Mouse (Mus musculus) hindbrain, postnatal 0 days (tissue): Measurements from ENCODE around the gene Tomm40l. TPM values are rescaled to one million over a fixed set of nuclear protein-coding genes. Genes with fewer than 3 reads are reported as not detected.
"Not testable (repeated sequence)": the region's sequence is repeated elsewhere in the genome, so short reads cannot be mapped to it uniquely, and the experiment has no call there.

Experiments used
- ATAC-seq: fragments of 200-750 bp; cut with Nextera tagmentation; 2 replicates; pipeline ENCODE4 v1.8.0; 2017; ENCODE audit warnings: mild to moderate bottlenecking, moderate TSS enrichment, moderate library complexity
- DNase-seq: peaks from one replicate; pipeline ENCODE4 v3.0.0-alpha.2; 2015; ENCODE audit warnings: low spot score
- H3K27ac ChIP-seq: fragments of 300-500 bp; sonication (generic); 2 replicates; pipeline ENCODE4 v1.5.1; 2014; ENCODE audit warnings: mild to moderate bottlenecking
- H3K27me3 ChIP-seq: fragments of 300-500 bp; sonication (generic); 2 replicates; pipeline ENCODE4 v1.6.1; 2014; ENCODE audit warnings: low read length, mixed read lengths; ENCODE audit not compliant: insufficient read depth
- H3K36me3 ChIP-seq: fragments of 300-500 bp; sonication (generic); 2 replicates; pipeline ENCODE4 v1.6.1; 2014; ENCODE audit warnings: low read length, mixed read lengths; ENCODE audit not compliant: insufficient read depth
- H3K4me1 ChIP-seq: fragments of 300-500 bp; sonication (generic); 2 replicates; pipeline ENCODE4 v1.6.1; 2014; ENCODE audit warnings: antibody characterized with exemption, low read length, mixed read lengths; ENCODE audit not compliant: insufficient read depth
- H3K4me2 ChIP-seq: fragments of 300-500 bp; sonication (generic); 2 replicates; pipeline ENCODE4 v1.6.1; 2014; ENCODE audit warnings: low read depth, mild to moderate bottlenecking, low read length, moderate library complexity, mixed read lengths
- H3K4me3 ChIP-seq: fragments of 300-500 bp; sonication (generic); 2 replicates; pipeline ENCODE4 v1.5.1; 2014; ENCODE audit warnings: low read length
- H3K9ac ChIP-seq: fragments of 300-500 bp; sonication (generic); replicated peaks from 2 replicates; pipeline ENCODE4 v1.6.1; 2014; ENCODE audit warnings: mild to moderate bottlenecking, low read length, moderate library complexity, mixed read lengths
- H3K9me3 ChIP-seq: fragments of 300-500 bp; sonication (generic); 2 replicates; pipeline ENCODE4 v1.6.1; 2016; ENCODE audit warnings: low read length, mixed read lengths
- CTCF ChIP-seq: IDR thresholded peaks from 2 replicates; pipeline ENCODE4 v1.5.1; 2016; ENCODE audit warnings: antibody characterized with exemption, control low read depth, low read depth
- WGBS: fragments of 180-500 bp; shearing (Covaris S2); extraction: QIAGEN DNeasy Blood & Tissue Kit; methylation state at CpG from one replicate; pipeline ENCODE4 v1.1.7; 2014; 5-methylcytosine and 5-hydroxymethylcytosine counted together
- polyA plus RNA-seq: library from polyadenylated mRNA; unstranded; fragments of >200 nt; fragmentation: Nextera tagmentation; extraction: Ambion mirVana; gene quantifications from 2 replicates; pipeline ENCODE4 v1.2.1, GENCODE M21; 2015
- total RNA-seq: library from RNA; depleted of rRNA; stranded (reverse); fragments of >200 nt; gene quantifications from 2 replicates; pipeline ENCODE4 v1.2.3, GENCODE M21; 2014

Tomm40l gene
- total and polyA plus RNA-seq, 2 experiments from 2014 or later: 41.1 to 53.6 TPM

DNA sequence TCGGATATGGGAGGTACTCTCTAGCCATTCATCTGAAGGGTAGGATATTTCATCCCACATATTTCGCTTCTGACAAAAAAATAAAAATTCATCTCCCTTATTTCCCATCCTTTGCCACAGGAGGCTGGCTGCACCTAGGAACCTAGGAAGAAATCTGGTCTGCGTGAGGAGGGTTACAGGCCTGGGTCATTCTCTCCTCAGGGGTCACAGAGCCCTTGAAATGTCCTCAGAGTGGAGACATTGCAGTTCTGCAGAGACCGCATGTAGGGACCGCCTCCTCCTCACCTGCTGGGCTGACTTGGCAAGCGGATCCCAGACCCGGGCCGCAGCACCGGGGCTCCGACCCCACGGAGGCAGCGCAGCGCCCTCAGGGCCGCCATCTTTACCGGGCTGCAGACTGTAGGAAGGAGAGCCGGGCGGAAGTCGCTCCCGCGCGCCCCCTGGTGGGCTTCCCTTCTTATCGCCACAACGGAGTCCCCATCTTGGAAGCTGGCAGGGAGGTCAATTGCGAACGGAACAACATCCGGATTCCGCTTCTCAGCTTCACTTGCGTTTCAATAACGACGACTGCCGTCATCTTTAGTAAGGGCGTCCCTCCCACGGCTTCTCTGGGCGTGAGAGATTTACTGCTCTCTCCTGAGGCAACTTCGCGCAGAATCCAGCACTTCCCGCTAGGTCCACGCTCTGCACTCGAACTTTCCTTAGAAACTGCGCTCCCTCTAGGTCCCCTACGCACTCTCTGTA is 24.6 kb upstream of the Tomm40l start:
- WGBS: under 1% methylated on average over 41 of the region's 41 CpGs
- Histone ChIP-seq H3K9ac (peak overlapping the region; percentile 84), H3K27ac (peak overlapping the region; percentile 82), H3K27me3 (no peaks in the 10 kb centered on the region), H3K36me3 (peaks cover 3% of the 10 kb centered on the region; the same call in 1 of the 2 replicates), H3K4me2 (peak overlapping the region; percentile 89), H3K4me3 (peak overlapping the region; percentile 81), H3K4me1 (peaks cover 20% of the 10 kb centered on the region), H3K9me3 (no peaks in the 10 kb centered on the region)
- peak; percentile 95 for ATAC-seq
- peak; percentile 91 for TF ChIP-seq CTCF
- DNase-seq: peak; percentile 99

DNA sequence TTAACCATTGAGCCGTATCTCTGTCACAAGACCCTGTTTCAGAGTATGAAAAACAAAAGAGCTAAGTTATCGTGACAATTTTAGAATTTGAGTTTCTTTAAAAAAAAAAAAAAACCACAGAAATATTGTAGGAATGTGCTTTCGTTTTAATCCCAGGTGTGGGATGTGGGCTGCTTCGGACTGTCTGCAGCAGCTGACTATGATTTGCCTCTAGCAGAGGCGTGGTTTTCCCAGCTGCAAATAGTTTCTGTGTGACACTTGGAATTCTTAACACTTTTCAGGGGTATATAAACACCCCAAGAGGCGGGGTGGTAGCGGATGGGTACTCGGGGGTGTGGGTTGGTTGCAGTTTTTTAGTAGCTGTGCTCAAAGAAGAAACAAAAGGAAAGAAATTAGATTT is 23.0 kb upstream of the Tomm40l start:
- DNase-seq (no peak), ATAC-seq (no peak)
- Histone ChIP-seq H3K27me3 (no peaks in the 10 kb centered on the region), H3K4me3 (no peak overlapping the region), H3K9me3 (no peaks in the 10 kb centered on the region), H3K9ac (no peak overlapping the region), H3K4me2 (no peak overlapping the region), H3K4me1 (peaks cover 7% of the 10 kb centered on the region; the same call in 1 of the 2 replicates), H3K27ac (no peak overlapping the region), H3K36me3 (peaks cover 3% of the 10 kb centered on the region; the same call in 1 of the 2 replicates)
- TF ChIP-seq CTCF: no peak
- 89% methylated on average over 8 of the region's 8 CpGs for WGBS

DNA sequence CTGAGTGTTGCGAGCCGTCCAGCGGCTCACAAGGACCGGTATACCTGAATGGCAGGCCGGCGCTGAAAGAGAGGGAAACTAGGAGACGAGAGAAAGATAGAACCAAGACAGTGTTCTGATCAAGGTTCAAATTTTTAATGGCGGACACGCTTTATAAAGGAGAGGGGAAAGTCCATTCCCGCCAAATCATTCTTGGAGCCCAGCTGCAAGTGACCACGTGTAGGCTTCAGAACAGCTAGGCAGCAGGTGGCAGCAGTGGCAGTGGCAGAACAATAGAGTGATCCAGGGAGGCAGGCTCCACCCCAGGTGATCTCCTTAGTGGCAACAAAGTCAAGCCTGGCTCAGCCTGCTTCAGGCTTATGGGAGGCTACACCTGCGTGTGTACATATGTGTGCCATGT is 19.6 kb upstream of the Tomm40l start:
- H3K4me2 ChIP-seq, ATAC-seq: not testable (repeated sequence)
- peaks cover 28% of the 10 kb centered on the region for H3K36me3 ChIP-seq

DNA sequence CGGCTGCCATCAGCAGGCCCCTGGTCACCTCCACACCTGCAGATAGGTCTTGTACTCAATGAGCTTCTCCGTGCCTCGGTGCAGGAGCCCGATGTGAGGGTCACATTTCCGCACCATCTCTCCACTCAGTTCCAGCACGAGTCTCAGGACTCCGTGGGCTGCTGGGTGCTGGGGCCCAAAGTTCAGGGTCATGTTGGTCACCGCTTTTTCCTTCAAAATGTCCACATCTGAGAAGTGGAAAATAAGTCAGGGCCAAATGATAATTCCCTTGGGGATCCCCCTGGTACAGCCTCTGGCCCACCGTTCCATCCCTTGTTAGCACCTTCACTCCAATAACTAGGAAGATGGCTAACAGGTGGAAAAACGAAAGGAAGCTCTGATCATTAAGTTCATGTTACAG is 18.6 kb upstream of the Tomm40l start:
- no peak overlapping the region for H3K9ac ChIP-seq
- ATAC-seq (no peak), DNase-seq (no peak)
- no peaks in the 10 kb centered on the region for H3K27me3 ChIP-seq
- peaks cover 32% of the 10 kb centered on the region for H3K36me3 ChIP-seq
- H3K4me3 ChIP-seq: no peak overlapping the region
- H3K4me1 ChIP-seq: 0 out of 2 replicates have a peak, but pooled peaks cover under 1% of the 10 kb centered on the region
- H3K27ac ChIP-seq: no peak overlapping the region
- no peak for TF ChIP-seq CTCF
- no peaks in the 10 kb centered on the region for H3K9me3 ChIP-seq
- H3K4me2 ChIP-seq: no peak overlapping the region
- WGBS: 91% methylated on average over 10 of the region's 10 CpGs

More for the DNA sequence above, 19.6 kb upstream of the Tomm40l start:
- WGBS: 84% methylated on average over 12 of the region's 12 CpGs
- not testable (repeated sequence) for H3K4me3 ChIP-seq, DNase-seq, H3K4me1 ChIP-seq, H3K27ac ChIP-seq, H3K27me3 ChIP-seq, H3K9me3 ChIP-seq, H3K9ac ChIP-seq

DNA sequence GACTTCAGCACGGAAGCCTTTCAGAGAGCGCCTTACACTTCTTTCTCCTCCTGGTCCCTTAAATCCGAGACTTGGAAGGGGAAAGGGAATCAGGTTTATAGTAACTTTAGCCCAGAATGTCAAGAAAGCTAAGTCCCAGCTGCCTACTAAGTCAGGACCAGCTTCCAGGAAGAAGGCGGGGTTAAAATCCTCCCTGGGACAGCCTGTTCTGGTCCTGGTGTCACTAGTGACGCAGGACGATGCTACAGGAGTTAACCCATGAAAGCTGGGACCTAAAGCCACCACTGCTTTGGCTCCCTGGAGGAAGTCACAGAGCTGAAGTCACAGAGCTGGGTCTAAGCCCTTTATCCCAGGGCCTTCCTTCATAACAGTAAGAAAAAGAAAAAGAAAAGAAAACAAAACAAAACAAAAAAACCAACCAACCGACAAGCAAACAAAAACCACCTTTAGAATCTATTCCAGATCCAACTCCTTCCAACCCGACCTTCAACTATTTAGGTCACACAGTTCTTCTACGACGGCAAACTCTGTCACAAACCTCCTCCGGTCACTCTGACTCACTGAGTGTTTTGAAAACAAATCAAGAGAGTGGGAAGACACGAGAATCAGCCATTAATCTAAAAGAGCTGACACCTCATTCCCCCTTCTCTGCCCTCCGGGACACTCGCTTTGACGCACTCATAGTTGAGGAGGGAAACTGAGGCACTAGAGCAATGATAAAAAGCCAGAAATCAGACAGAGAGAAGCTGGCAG is 17.9 kb upstream of the Tomm40l start:
- Histone ChIP-seq H3K27ac (no peak overlapping the region), H3K27me3 (no peaks in the 10 kb centered on the region), H3K4me3 (no peak overlapping the region), H3K4me1 (no peaks in the 10 kb centered on the region), H3K9me3 (no peaks in the 10 kb centered on the region), H3K9ac (no peak overlapping the region), H3K36me3 (peaks cover 40% of the 10 kb centered on the region), H3K4me2 (no peak overlapping the region)
- ATAC-seq: no peak
- 77% methylated on average over 15 of the region's 15 CpGs for WGBS
- no peak for DNase-seq
- TF ChIP-seq CTCF: no peak

DNA sequence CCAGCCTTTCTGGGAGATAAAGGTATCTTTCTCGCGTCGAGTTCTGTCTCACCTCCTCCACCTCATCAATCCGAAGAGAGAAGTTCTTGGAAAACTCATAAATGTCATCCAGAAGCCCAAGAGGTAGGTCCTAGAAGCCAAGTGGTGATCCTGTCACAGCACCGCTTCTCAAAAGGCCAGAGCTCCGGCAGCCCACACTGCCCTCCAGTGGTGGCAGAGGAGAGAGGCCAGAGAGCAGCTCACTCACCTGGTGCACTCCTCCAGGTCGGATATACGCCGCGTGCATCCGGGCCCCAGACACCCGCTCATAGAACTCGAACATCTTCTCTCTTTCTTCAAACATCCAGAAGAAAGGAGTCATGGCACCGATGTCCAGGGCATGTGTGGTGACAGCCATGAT is 16.1 kb upstream of the Tomm40l start:
- H3K4me1 ChIP-seq: no peaks in the 10 kb centered on the region
- peaks cover 51% of the 10 kb centered on the region for H3K36me3 ChIP-seq
- H3K27ac ChIP-seq: no peak overlapping the region
- no peaks in the 10 kb centered on the region for H3K27me3 ChIP-seq
- H3K4me2 ChIP-seq: no peak overlapping the region
- TF ChIP-seq CTCF: peak; percentile 82
- H3K9ac ChIP-seq: no peak overlapping the region
- H3K9me3 ChIP-seq: no peaks in the 10 kb centered on the region
- 70% methylated on average over 14 of the region's 14 CpGs for WGBS
- H3K4me3 ChIP-seq: no peak overlapping the region
- peak; percentile 63 for DNase-seq
- no peak for ATAC-seq

DNA sequence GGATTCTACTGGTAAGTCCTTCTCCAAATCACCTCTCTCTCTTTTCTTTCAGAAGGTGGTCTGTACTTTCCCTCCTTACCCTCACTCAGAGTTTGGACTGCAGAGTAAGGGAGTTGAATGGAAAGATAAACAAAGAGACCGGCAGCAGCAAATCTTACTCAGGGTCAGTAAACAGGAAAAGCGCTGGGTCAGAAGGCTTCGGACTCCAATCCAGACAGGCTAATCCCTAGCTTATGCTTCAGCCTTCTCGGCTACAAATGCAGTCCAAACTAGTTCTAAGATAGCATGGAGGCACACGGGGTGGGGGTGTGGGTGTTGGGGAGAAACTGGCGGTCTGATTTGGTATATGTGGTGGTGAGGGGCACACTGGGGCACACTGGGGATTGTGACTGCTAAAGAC is 15.1 kb upstream of the Tomm40l start:
- Histone ChIP-seq H3K4me1 (no peaks in the 10 kb centered on the region), H3K4me2 (no peak overlapping the region), H3K4me3 (no peak overlapping the region), H3K27me3 (no peaks in the 10 kb centered on the region), H3K9me3 (no peaks in the 10 kb centered on the region), H3K9ac (no peak overlapping the region), H3K27ac (no peak overlapping the region), H3K36me3 (peaks cover 48% of the 10 kb centered on the region)
- DNase-seq: no peak
- no peak for TF ChIP-seq CTCF
- 94% methylated on average over 6 of the region's 6 CpGs for WGBS
- no peak for ATAC-seq
